Mouse (Mus musculus) liver, embryonic 12.5 days (tissue): ENCODE results near the gene Agap1. TPM values are rescaled to one million over a fixed set of nuclear protein-coding genes. Genes with fewer than 3 reads are reported as not detected.

Experiments used
- ATAC-seq: fragments of 200-750 bp; cut with Nextera tagmentation; 2 replicates; pipeline ENCODE4 v1.8.0; 2017; ENCODE audit warnings: moderate number of reproducible peaks, mild to moderate bottlenecking, moderate library complexity
- H3K27ac ChIP-seq: fragments of 300-500 bp; sonication (generic); 2 replicates; pipeline ENCODE4 v1.5.1; 2016; ENCODE audit warnings: mild to moderate bottlenecking
- H3K27me3 ChIP-seq: fragments of 300-500 bp; sonication (generic); replicated peaks from 2 replicates; pipeline ENCODE4 v1.6.1; 2016; ENCODE audit warnings: mild to moderate bottlenecking, moderate library complexity
- H3K36me3 ChIP-seq: fragments of 300-500 bp; sonication (generic); 2 replicates; pipeline ENCODE4 v1.6.1; 2016; ENCODE audit warnings: mild to moderate bottlenecking, moderate library complexity
- H3K4me1 ChIP-seq: fragments of 300-500 bp; sonication (generic); 2 replicates; pipeline ENCODE4 v1.6.1; 2016
- H3K4me2 ChIP-seq: fragments of 300-500 bp; sonication (generic); 2 replicates; pipeline ENCODE4 v1.6.1; 2016; ENCODE audit warnings: mild to moderate bottlenecking, moderate library complexity
- H3K4me3 ChIP-seq: fragments of 300-500 bp; sonication (generic); 2 replicates; pipeline ENCODE4 v1.5.1; 2016; ENCODE audit warnings: mild to moderate bottlenecking, moderate library complexity
- H3K9ac ChIP-seq: fragments of 300-500 bp; sonication (generic); 2 replicates; pipeline ENCODE4 v1.6.1; 2016; ENCODE audit warnings: mild to moderate bottlenecking, moderate library complexity
- H3K9me3 ChIP-seq: fragments of 300-500 bp; sonication (generic); replicated peaks from 2 replicates; pipeline ENCODE4 v1.6.1; 2016; ENCODE audit warnings: mild to moderate bottlenecking, moderate library complexity
- WGBS: fragments of 180-500 bp; shearing (Covaris S2); methylation state at CpG from one replicate; pipeline ENCODE4 v1.1.7; 2016; ENCODE audit not compliant: insufficient replicate concordance; 5-methylcytosine and 5-hydroxymethylcytosine counted together
- polyA plus RNA-seq: library from polyadenylated mRNA; unstranded; fragments of >200 nt; fragmentation: Nextera tagmentation; extraction: Ambion mirVana; gene quantifications from 2 replicates; pipeline ENCODE4 v1.2.1, GENCODE M21; 2016

Gene Agap1
- polyA plus RNA-seq, 1 experiment from 2014 or later, result 4.1 TPM

- Histone ChIP-seq H3K9me3 (no peaks in the 10 kb centered on the region), H3K27ac (no peak overlapping the region), H3K27me3 (no peaks in the 10 kb centered on the region), H3K9ac (no peak overlapping the region), H3K36me3 (no peaks in the 10 kb centered on the region), H3K4me2 (no peak overlapping the region), H3K4me3 (no peak overlapping the region), H3K4me1 (no peaks in the 10 kb centered on the region)
- WGBS, result 62% methylated on average over 4 of the region's 4 CpGs
- ATAC-seq, result no peak
Measured at GRCm38 (mm10) chr1:89775750-89776149, 321.1 kb downstream of the Agap1 start.

- WGBS, result 82% methylated on average over 2 of the region's 2 CpGs
- no peaks in the 10 kb centered on the region for H3K36me3 ChIP-seq
- H3K27me3 ChIP-seq, result no peaks in the 10 kb centered on the region
- H3K4me1 ChIP-seq, result no peaks in the 10 kb centered on the region
- no peak overlapping the region for H3K4me3 ChIP-seq
- H3K9ac ChIP-seq, result no peak overlapping the region
- H3K4me2 ChIP-seq, result no peak overlapping the region
- no peak for ATAC-seq
- H3K9me3 ChIP-seq, result no peaks in the 10 kb centered on the region
- no peak overlapping the region for H3K27ac ChIP-seq
Measured at GRCm38 (mm10) chr1:89780675-89781074, 326.1 kb downstream of the Agap1 start.

DNA sequence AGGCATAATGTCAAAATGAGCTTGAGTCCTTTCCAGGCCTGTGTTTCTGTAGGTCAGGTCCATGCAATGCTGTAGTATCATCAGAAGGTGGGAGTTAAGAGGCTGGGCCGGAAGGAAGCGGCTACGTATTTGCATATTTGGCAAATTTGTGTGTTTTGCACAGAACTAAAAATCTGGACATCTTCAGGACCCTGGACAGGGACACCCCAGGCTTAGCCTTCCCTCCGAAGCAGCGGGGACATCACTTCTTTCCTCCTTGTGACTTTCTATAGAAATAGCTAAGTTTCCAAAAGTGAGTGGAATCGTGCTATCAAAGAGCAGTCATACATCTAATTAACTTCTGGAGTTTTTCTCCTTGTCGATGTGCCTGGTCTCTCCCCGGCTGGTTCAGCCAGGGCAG, 327.3 kb downstream of the Agap1 start:
- no peak for ATAC-seq
- Histone ChIP-seq H3K4me3 (no peak overlapping the region), H3K4me2 (no peak overlapping the region), H3K9ac (no peak overlapping the region), H3K27ac (no peak overlapping the region), H3K27me3 (no peaks in the 10 kb centered on the region), H3K4me1 (no peaks in the 10 kb centered on the region), H3K36me3 (no peaks in the 10 kb centered on the region), H3K9me3 (no peaks in the 10 kb centered on the region)
- 65% methylated on average over 8 of the region's 8 CpGs for WGBS

DNA sequence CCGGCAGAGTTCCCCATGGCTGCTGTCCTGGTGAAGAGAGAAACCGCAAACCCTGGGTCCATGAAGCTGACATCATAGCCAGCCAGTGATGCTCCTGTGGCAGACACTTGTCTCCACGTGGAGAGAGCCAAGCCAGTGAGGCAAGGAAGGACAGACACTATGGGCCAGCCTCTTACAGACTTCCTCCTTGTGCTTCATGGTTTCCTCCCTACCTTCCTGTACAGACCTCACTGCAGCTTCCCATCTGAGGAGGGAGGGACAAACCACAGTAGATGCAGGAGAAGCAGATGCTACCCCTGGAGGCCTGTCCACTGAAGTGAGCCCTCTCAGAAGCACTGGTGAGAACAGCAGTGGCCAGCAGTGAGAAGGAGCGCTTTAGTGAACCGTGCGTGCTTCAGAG, 332.2 kb downstream of the Agap1 start:
- Histone ChIP-seq H3K27me3 (no peaks in the 10 kb centered on the region), H3K4me3 (no peak overlapping the region), H3K9ac (no peak overlapping the region), H3K36me3 (no peaks in the 10 kb centered on the region), H3K9me3 (no peaks in the 10 kb centered on the region), H3K4me2 (no peak overlapping the region), H3K4me1 (no peaks in the 10 kb centered on the region), H3K27ac (no peak overlapping the region)
- WGBS, result 40% methylated on average over 6 of the region's 6 CpGs
- ATAC-seq, result no peak

DNA sequence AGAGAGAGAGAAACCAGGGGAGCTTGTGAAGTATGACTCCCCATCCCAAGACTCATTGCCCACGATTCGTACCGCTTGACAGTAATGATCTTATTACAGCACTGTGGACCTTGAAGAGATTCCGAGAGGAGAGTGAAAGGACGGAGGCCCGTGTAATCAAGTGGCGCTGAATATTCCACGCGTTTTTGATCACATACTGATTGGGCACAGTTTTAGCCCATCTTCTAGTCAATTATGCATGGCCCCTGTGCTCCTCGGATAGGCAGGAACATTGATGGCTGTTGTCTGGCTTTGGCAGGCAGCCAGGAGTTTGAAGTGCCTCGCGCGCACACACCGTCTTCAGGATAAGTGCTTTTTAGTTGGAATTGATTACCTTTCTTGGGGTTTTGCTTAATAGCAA, 344.1 kb downstream of the Agap1 start:
- ATAC-seq, result no peak
- 81% methylated on average over 14 of the region's 14 CpGs for WGBS
- no peak overlapping the region for H3K9ac ChIP-seq
- H3K4me2 ChIP-seq, result no peak overlapping the region
- H3K4me1 ChIP-seq, result no peaks in the 10 kb centered on the region
- no peak overlapping the region for H3K4me3 ChIP-seq
- no peak overlapping the region for H3K27ac ChIP-seq
- H3K36me3 ChIP-seq, result no peaks in the 10 kb centered on the region
- H3K27me3 ChIP-seq, result no peaks in the 10 kb centered on the region; the same call in 1 of the 2 replicates
- no peaks in the 10 kb centered on the region for H3K9me3 ChIP-seq

DNA sequence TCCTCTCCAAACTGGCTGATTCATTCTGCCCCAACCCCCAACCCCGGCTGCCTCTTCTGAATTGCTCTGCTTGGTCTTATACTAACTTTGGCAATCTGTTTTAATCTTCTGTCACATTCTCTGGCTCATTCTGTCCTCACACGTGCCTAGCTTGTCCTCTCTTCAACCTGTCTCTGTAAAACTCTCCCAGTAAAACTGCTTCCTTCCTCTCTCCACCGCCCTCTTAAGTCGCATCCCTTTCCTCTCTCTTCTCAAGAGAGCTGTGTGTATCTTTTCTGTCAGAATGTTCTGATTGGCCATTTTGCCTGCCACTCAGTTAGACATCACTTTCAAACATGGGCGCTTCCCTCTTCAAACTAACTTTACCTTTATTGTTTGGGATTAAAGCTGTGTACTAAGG, 346.9 kb downstream of the Agap1 start:
- 42% methylated on average over 5 of the region's 5 CpGs for WGBS
- no peak overlapping the region for H3K4me3 ChIP-seq
- no peaks in the 10 kb centered on the region for H3K4me1 ChIP-seq
- no peak overlapping the region for H3K9ac ChIP-seq
- H3K4me2 ChIP-seq, result no peak overlapping the region
- H3K9me3 ChIP-seq, result no peaks in the 10 kb centered on the region
- ATAC-seq, result no peak
- no peaks in the 10 kb centered on the region; the same call in 1 of the 2 replicates for H3K27me3 ChIP-seq
- no peaks in the 10 kb centered on the region for H3K36me3 ChIP-seq
- H3K27ac ChIP-seq, result no peak overlapping the region

- H3K27ac ChIP-seq, result no peak overlapping the region
- no peaks in the 10 kb centered on the region for H3K4me1 ChIP-seq
- no peak overlapping the region for H3K4me2 ChIP-seq
- no peak overlapping the region for H3K9ac ChIP-seq
- H3K27me3 ChIP-seq, result no peaks in the 10 kb centered on the region
- no peaks in the 10 kb centered on the region for H3K36me3 ChIP-seq
- ATAC-seq, result no peak
- WGBS, result 79% methylated on average over 7 of the region's 7 CpGs
- H3K9me3 ChIP-seq, result no peaks in the 10 kb centered on the region
- no peak overlapping the region for H3K4me3 ChIP-seq
Measured at GRCm38 (mm10) chr1:89804981-89805380, 350.4 kb downstream of the Agap1 start.

DNA sequence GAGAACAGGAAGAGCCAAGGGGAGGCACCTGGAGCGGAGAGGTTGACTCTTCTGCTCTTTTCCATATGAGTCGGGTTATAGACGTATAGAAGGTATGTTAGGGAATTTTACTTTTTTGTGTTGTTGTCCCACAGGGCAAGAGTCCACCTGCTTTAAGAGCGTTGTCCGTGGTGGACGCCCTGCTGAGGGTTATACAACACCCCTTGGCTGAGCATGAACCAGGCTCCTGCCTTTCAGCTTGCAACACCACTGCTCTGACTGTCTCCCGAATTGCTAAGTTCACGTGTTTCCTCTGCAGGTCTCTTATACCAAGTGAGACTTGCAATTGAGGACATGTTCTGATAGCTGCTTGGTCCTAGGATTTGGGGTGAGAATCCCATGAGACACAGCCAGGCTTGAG, 358.2 kb downstream of the Agap1 start:
- H3K27me3 ChIP-seq, result no peaks in the 10 kb centered on the region
- H3K4me1 ChIP-seq, result no peaks in the 10 kb centered on the region
- no peaks in the 10 kb centered on the region for H3K9me3 ChIP-seq
- WGBS, result 67% methylated on average over 8 of the region's 8 CpGs
- no peak overlapping the region for H3K9ac ChIP-seq
- H3K36me3 ChIP-seq, result no peaks in the 10 kb centered on the region
- no peak overlapping the region for H3K27ac ChIP-seq
- ATAC-seq, result no peak
- H3K4me3 ChIP-seq, result no peak overlapping the region
- H3K4me2 ChIP-seq, result no peak overlapping the region

DNA sequence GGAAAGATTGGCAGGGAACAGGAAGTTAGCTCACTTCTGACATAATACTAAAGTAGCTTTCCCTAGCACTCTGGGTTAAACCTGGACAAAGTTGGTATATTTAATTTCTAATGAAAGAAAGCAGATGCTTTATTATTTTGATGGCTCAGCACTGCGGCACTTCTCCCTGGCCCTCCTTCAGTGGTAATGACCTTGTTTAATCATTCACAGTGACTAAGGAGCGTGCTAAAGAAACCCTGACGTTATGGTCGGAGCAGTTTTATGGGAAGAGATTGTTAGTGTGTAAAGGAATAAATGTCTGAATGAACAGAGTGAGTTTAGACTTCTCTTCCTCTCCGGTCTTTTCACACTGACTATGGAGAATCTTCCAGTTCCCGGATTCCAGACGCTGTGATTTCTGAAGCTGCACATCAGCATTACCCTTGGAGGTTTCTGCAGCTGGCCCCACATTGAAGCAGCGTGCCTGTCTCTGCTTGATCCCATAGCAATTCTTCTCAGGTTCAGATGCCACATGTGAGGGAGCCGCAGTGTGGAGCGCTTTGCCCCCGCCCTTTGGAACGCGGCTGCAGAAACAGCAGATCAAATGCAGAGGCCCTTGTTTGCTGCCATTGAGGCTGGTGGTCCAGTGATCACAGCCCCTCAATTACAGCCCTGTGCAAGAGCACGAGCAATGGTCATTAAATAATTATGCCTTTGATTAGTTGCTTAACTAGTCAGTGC, 362.0 kb downstream of the Agap1 start:
- Histone ChIP-seq H3K27ac (no peak overlapping the region), H3K4me3 (no peak overlapping the region), H3K4me2 (no peak overlapping the region), H3K27me3 (no peaks in the 10 kb centered on the region), H3K9ac (no peak overlapping the region), H3K9me3 (no peaks in the 10 kb centered on the region), H3K4me1 (no peaks in the 10 kb centered on the region), H3K36me3 (no peaks in the 10 kb centered on the region)
- no peak for ATAC-seq
- 75% methylated on average over 14 of the region's 14 CpGs for whole genome bisulfite sequencing

DNA sequence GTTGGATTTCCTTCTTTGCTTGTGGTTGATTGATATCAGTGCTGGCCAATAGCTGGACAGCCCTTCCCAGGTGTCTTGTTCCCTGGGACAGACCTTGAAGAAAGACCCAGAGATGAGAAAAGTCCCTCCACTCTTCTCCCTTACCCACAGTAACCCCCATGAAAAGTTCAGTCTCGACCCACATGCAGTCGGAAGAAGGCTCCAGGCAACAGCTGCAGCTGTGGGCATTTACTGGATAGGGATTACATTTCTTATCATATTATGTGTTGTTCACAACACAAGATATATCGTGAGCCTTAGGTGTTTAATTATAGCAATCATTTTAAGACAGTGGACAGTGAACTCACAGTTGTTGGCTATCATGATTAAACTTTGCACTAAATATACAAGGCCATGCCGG, 367.2 kb downstream of the Agap1 start:
- Histone ChIP-seq H3K9ac (no peak overlapping the region), H3K4me2 (no peak overlapping the region), H3K27me3 (no peaks in the 10 kb centered on the region), H3K4me1 (no peaks in the 10 kb centered on the region), H3K4me3 (no peak overlapping the region), H3K27ac (no peak overlapping the region), H3K36me3 (no peaks in the 10 kb centered on the region), H3K9me3 (no peaks in the 10 kb centered on the region)
- WGBS, result 73% methylated on average over 4 of the region's 4 CpGs
- no peak for ATAC-seq

- ATAC-seq, result peak; percentile 65
Measured at GRCm38 (mm10) chr1:89822431-89822830, 367.8 kb downstream of the Agap1 start.

GRCm38 (mm10) chr1:89823036-89823435, 368.4 kb downstream of the Agap1 start:
- H3K4me2 ChIP-seq, result no peak overlapping the region
- H3K9ac ChIP-seq, result no peak overlapping the region
- no peaks in the 10 kb centered on the region for H3K36me3 ChIP-seq
- no peak overlapping the region for H3K4me3 ChIP-seq
- ATAC-seq, result no peak
- H3K9me3 ChIP-seq, result no peaks in the 10 kb centered on the region
- no peaks in the 10 kb centered on the region for H3K27me3 ChIP-seq
- H3K4me1 ChIP-seq, result no peaks in the 10 kb centered on the region
- H3K27ac ChIP-seq, result no peak overlapping the region
- WGBS, result 77% methylated on average over 7 of the region's 7 CpGs

More at GRCm38 (mm10) chr1:89822431-89822830, 367.8 kb downstream of the Agap1 start:
- WGBS, result 60% methylated on average over 3 of the region's 3 CpGs
- Histone ChIP-seq H3K27me3 (no peaks in the 10 kb centered on the region), H3K4me3 (no peak overlapping the region), H3K4me1 (no peaks in the 10 kb centered on the region), H3K4me2 (no peak overlapping the region), H3K36me3 (no peaks in the 10 kb centered on the region), H3K9me3 (no peaks in the 10 kb centered on the region), H3K9ac (no peak overlapping the region), H3K27ac (no peak overlapping the region)

- Histone ChIP-seq H3K27me3 (no peaks in the 10 kb centered on the region), H3K4me3 (no peak overlapping the region), H3K36me3 (no peaks in the 10 kb centered on the region), H3K27ac (no peak overlapping the region), H3K4me2 (no peak overlapping the region), H3K9me3 (no peaks in the 10 kb centered on the region), H3K4me1 (no peaks in the 10 kb centered on the region), H3K9ac (no peak overlapping the region)
- no peak for ATAC-seq
- WGBS, result 50% methylated on average over 3 of the region's 3 CpGs
Measured at GRCm38 (mm10) chr1:89827051-89827450, 372.4 kb downstream of the Agap1 start.
